Mouse (Mus musculus): Measurements from ENCODE around the gene Gm49403.

- TF ChIP-seq POLR2A (IDR thresholded peaks at IDR 0.05; ENCODE audit: insufficient read depth, low read depth, low read length), result no peak
- no peak for TF ChIP-seq CTCF (IDR thresholded peaks at IDR 0.05; ENCODE audit: insufficient read depth, low read depth, low read length)
Measured at GRCm38 (mm10) chr19:8930771-8931170, 47.0 kb downstream of the Gm49403 start.
